Comparison of ENCODE assay signal across 7 mouse cellular contexts in genomic region chr12:108892989-108893714, GRCm38 (mm10). TPM values are rescaled to one million over a fixed set of nuclear protein-coding genes. Genes with fewer than 3 reads are reported as not detected.
DNase-seq lines count a peak whose midpoint lies in the region; ATAC-seq lines count a peak whose summit lies in the region.

Gene Wdr25, plus strand, starts transcription at chr12:108893631.

- ATAC-seq in CD4-positive, CD25-positive, alpha-beta regulatory T cell, adult 4 months = peak; percentile 31

- peak; percentile 25 for DNase-seq in MEL-GATA-1-ER (ENCODE audit: extremely low read depth, low read depth)
- DNase-seq in gonadal fat pad, adult 2 months (ENCODE audit: low read depth) = no peak
- DNase-seq in kidney, adult 9 months = peak; percentile 20
- DNase-seq in lung, postnatal 4 days = peak; percentile 53 to 58
- DNase-seq in cerebellum, adult 18-20 months = no peak
- DNase-seq in right cerebral cortex, postnatal 25 days = no peak

RNA-seq across cellular contexts. Expression of gene Wdr25, which starts in this region (rescaled TPM):
- polyA plus RNA-seq in CD4-positive, CD25-positive, alpha-beta regulatory T cell, adult 4 months (2017; shearing (Covaris generic)) = 10 to 100 TPM in 1 of 2 experiments, 1 to 10 TPM in 1; 5.7 to 19.2 TPM
- 35.6 and 36.9 TPM in 2 replicates for polyA plus RNA-seq in gonadal fat pad, adult 2 months (2012; rRNA removed)

Comparison
In these comparisons a context has a peak if more than half of its experiments do, and no peak if none do; other contexts are left out.
1. DNase-seq: peak in MEL-GATA-1-ER (single experiment), kidney, adult 9 months (single experiment) and lung, postnatal 4 days (2 of 2); none in gonadal fat pad, adult 2 months (single experiment), cerebellum, adult 18-20 months (0 of 2) and right cerebral cortex, postnatal 25 days (single experiment).